Mouse (Mus musculus): ENCODE data around the gene Ubash3a. TPM values are rescaled to one million over a fixed set of nuclear protein-coding genes. Genes with fewer than 3 reads are reported as not detected.

Gene Ubash3a
- polyA plus RNA-seq, 1 experiment, result 1.6 TPM

DNA sequence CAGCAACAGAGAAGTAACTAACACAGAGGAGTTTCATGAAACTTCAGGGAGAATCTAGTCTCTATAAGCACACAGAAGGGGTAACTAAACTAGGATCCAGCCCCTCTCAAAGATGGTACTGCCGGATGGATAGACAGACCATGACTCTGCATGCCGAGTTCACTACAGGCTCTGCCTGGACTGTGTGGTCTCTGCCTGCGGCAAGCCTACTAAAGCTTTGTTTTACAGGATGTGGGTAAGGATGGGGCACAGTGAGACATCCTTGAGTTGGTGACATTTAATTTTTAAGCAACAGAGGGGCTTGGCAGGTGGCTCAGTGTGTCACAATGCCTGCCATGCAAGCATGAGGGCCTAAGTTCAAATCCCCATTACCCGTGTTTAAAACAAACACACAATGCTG lies 31.4 kb upstream of the Ubash3a start:
- DNase-seq, result no peak
- H3K36me3 ChIP-seq (ENCODE audit: control insufficient read depth, insufficient read depth, low read length), result no peaks in the 10 kb centered on the region
- no peak overlapping the region for H3K4me3 ChIP-seq (ENCODE audit: insufficient read depth, low read depth, low read length)
- no peaks in the 10 kb centered on the region for H3K27me3 ChIP-seq (replicated peaks; ENCODE audit: control insufficient read depth, insufficient read depth, low read length)
- no peaks in the 10 kb centered on the region for H3K4me1 ChIP-seq (ENCODE audit: control insufficient read depth, insufficient read depth, low read length)
- TF ChIP-seq CTCF (conservative IDR thresholded peaks at IDR 0.05; ENCODE audit: insufficient read depth, insufficient read length, low read depth, low read length) (no peak), POLR2A (IDR thresholded peaks at IDR 0.05; ENCODE audit: low read depth, low read length) (no peak)
- H3K27ac ChIP-seq (ENCODE audit: insufficient read depth, low read depth, low read length), result no peak overlapping the region
- 88% methylated on average over 4 of the region's 4 CpGs for WGBS

DNA sequence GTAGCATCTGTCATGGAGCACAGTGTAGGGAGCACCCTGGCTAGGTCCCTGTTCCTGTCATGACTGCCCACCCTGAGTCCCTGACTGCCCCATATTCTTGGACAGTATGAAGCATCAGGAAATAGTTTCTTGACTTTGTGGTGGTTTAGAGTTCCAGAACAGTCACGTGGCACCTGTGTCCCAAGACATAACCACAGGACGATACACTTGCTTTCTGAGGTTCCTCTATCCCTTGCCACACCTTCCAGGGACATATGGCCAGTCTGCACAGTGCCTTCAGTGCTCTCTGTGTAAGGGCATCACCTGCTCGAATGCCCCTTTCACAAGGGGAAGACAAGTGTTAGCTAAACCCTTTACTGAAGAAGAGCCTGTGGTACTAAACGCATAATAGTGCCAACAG lies 26.2 kb upstream of the Ubash3a start:
- 84% methylated on average over 4 of the region's 4 CpGs for WGBS
- H3K4me3 ChIP-seq (ENCODE audit: insufficient read depth, low read depth, low read length), result no peak overlapping the region
- no peak overlapping the region for H3K27ac ChIP-seq (ENCODE audit: insufficient read depth, low read depth, low read length)
- DNase-seq, result no peak
- no peaks in the 10 kb centered on the region for H3K4me1 ChIP-seq (ENCODE audit: control insufficient read depth, insufficient read depth, low read length)
- no peaks in the 10 kb centered on the region for H3K27me3 ChIP-seq (replicated peaks; ENCODE audit: control insufficient read depth, insufficient read depth, low read length)
- no peaks in the 10 kb centered on the region for H3K36me3 ChIP-seq (ENCODE audit: control insufficient read depth, insufficient read depth, low read length)
- TF ChIP-seq POLR2A (IDR thresholded peaks at IDR 0.05; ENCODE audit: low read depth, low read length), result no peak
- TF ChIP-seq CTCF (conservative IDR thresholded peaks at IDR 0.05; ENCODE audit: insufficient read depth, insufficient read length, low read depth, low read length), result no peak

DNA sequence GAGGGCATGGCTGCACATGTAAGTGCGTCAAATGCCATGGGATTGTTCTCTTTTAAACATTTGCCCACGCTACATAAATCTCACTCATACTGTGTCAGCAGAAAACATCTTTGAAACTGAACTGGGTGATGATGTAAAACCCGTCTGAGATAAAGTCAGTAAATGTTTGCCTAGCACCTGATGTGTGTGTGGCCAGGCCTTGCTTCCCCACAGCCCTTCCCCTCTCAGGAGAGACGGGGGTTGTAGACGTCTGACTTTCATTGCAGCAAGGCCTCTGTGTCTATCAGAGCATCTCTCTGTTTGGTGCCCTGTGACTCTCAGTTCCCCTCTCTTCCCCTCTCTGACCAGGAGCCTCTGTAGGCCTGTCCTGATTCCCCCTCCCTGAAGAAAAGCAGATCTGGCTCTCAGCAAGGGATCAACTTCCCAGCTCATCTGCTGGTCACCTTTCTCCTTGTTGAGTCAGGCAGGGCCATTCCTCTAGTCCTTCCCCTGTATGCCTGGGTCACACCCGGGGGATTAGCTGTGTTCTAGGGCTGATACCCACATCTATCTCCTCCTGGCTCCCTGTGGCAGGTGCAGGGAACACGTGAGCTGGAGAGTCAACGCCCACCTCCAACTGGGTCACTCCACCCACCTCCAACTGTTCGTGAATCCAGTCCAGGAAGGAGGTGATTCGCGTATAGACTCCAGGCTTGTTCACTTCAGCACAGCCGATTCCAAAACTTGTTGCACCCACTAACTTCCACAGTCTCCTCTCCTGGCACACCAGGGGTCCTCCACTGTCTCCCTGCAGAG lies 24.3 kb upstream of the Ubash3a start:
- TF ChIP-seq CTCF (conservative IDR thresholded peaks at IDR 0.05; ENCODE audit: insufficient read depth, insufficient read length, low read depth, low read length) (no peak), POLR2A (IDR thresholded peaks at IDR 0.05; ENCODE audit: low read depth, low read length) (no peak)
- H3K27me3 ChIP-seq (replicated peaks; ENCODE audit: control insufficient read depth, insufficient read depth, low read length), result no peaks in the 10 kb centered on the region
- no peaks in the 10 kb centered on the region for H3K36me3 ChIP-seq (ENCODE audit: control insufficient read depth, insufficient read depth, low read length)
- no peak overlapping the region for H3K27ac ChIP-seq (ENCODE audit: insufficient read depth, low read depth, low read length)
- H3K4me3 ChIP-seq (ENCODE audit: insufficient read depth, low read depth, low read length), result no peak overlapping the region
- WGBS, result 60% methylated on average over 12 of the region's 12 CpGs
- no peak for DNase-seq
- no peaks in the 10 kb centered on the region for H3K4me1 ChIP-seq (ENCODE audit: control insufficient read depth, insufficient read depth, low read length)

DNA sequence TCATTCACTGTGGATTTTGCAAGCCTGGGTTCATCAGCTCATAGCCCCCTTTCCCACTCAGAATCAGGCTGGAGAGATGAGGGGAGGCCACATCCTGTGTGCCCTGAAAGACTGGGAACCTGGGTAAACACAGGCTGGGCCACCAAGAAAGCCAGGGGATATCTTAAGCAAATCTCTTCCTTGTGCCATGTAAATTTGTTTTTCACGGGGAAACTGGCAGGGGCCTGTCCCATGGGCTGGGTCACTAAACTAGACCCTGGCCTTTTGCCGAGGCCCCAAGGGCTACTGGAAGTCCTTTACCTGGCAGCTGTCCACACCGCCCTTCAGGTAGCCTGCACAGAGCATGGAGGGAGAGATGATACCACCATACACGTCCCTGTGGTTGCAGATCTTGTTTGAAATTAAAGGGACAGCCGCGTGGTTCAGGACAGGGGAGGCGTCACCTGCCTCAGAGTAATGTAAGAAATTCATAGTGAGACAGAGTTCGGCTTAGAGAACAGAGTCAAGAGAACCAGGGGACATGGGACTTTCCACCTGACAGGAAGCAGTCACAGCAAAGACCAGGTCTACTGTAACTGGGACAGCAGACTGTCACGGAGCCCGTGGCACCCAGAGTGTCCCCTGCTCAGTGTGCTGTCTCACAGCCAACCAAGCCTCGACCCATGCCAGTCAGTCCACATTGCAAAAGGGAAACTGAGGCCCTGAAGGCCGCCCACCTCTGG lies 23.2 kb upstream of the Ubash3a start:
- Histone ChIP-seq H3K4me1 (ENCODE audit: control insufficient read depth, insufficient read depth, low read length) (no peaks in the 10 kb centered on the region), H3K27ac (ENCODE audit: insufficient read depth, low read depth, low read length) (no peak overlapping the region), H3K36me3 (ENCODE audit: control insufficient read depth, insufficient read depth, low read length) (no peaks in the 10 kb centered on the region), H3K4me3 (ENCODE audit: insufficient read depth, low read depth, low read length) (no peak overlapping the region), H3K27me3 (replicated peaks; ENCODE audit: control insufficient read depth, insufficient read depth, low read length) (no peaks in the 10 kb centered on the region)
- no peak for TF ChIP-seq POLR2A (IDR thresholded peaks at IDR 0.05; ENCODE audit: low read depth, low read length)
- TF ChIP-seq CTCF (conservative IDR thresholded peaks at IDR 0.05; ENCODE audit: insufficient read depth, insufficient read length, low read depth, low read length), result no peak
- 79% methylated on average over 12 of the region's 12 CpGs for WGBS
- DNase-seq, result peak; percentile 6

DNA sequence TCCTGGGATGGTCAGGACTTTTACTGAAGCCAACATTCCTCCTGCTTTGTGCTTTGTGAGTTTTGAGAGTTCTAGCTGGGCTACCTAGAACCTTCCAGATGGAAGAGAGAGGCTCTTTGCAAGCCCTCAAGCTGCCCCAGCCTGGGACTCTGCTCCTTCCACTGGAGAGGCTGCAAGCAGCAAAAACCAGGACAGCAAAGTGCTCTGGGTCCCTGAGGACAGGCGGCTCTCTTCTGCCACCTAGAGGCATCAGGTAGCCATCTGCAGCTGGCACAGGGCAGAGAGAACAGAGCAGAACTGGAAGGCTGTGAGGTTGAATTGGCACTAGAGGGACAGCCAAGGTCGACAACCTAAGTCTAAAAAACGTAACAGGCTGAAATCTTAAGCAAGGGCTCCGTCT lies 20.3 kb upstream of the Ubash3a start:
- H3K27me3 ChIP-seq (replicated peaks; ENCODE audit: control insufficient read depth, insufficient read depth, low read length), result no peaks in the 10 kb centered on the region
- peak; percentile 82 for DNase-seq
- 22% methylated on average over 4 of the region's 4 CpGs for WGBS

DNA sequence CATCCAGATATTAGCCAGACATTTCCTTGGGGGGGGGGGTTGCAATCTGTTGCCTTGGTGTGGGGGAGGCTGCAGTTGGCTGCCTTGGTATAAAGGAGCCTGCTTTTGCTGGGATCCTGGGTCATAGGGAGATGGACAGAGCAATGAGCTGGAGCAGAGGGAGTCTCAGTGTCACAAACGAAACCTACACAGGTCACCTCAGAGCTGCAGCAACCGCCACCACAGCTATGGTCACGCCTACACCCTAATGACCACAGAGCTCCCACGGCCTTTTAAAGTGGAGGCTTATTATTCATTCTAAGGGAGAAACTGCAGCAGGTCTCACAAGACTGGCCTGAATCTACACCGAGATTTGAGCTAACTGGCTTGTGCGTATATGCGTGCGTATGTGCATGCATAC lies 15.8 kb upstream of the Ubash3a start:
- no peaks in the 10 kb centered on the region for H3K27me3 ChIP-seq (replicated peaks; ENCODE audit: control insufficient read depth, insufficient read depth, low read length)
- no peak for TF ChIP-seq POLR2A (IDR thresholded peaks at IDR 0.05; ENCODE audit: low read depth, low read length)
- TF ChIP-seq CTCF (conservative IDR thresholded peaks at IDR 0.05; ENCODE audit: insufficient read depth, insufficient read length, low read depth, low read length), result no peak
- no peak overlapping the region for H3K27ac ChIP-seq (ENCODE audit: insufficient read depth, low read depth, low read length)
- H3K4me1 ChIP-seq (ENCODE audit: control insufficient read depth, insufficient read depth, low read length), result no peaks in the 10 kb centered on the region
- H3K36me3 ChIP-seq (ENCODE audit: control insufficient read depth, insufficient read depth, low read length), result no peaks in the 10 kb centered on the region
- 74% methylated on average over 8 of the region's 8 CpGs for WGBS
- no peak for DNase-seq
- H3K4me3 ChIP-seq (ENCODE audit: insufficient read depth, low read depth, low read length), result no peak overlapping the region

More for the DNA sequence above, 20.3 kb upstream of the Ubash3a start:
- H3K27ac ChIP-seq (ENCODE audit: insufficient read depth, low read depth, low read length), result no peak overlapping the region
- TF ChIP-seq CTCF (conservative IDR thresholded peaks at IDR 0.05; ENCODE audit: insufficient read depth, insufficient read length, low read depth, low read length) (peak; percentile 98), POLR2A (IDR thresholded peaks at IDR 0.05; ENCODE audit: low read depth, low read length) (no peak)
- no peaks in the 10 kb centered on the region for H3K4me1 ChIP-seq (ENCODE audit: control insufficient read depth, insufficient read depth, low read length)
- no peaks in the 10 kb centered on the region for H3K36me3 ChIP-seq (ENCODE audit: control insufficient read depth, insufficient read depth, low read length)
- H3K4me3 ChIP-seq (ENCODE audit: insufficient read depth, low read depth, low read length), result no peak overlapping the region

DNA sequence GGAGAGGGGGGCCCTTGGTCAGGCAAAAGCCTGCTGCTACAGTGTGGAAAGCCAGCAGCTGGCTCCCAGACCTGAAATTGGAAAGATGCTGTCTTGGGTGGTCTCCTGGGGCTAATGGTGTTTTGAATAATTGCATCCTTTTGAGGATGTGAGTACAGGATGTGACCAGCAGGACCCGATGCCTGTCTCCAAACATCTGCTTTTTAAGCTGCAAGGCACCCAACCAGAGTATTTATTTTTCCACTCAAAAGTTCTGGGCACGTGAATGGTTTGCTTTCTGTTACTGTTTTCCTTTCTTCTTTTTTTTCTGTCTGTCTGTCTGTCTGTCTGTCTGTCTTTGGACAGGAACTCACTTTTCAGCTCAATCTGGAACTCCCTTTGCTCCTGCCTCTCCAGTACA lies 15.0 kb upstream of the Ubash3a start:
- Histone ChIP-seq H3K4me1 (ENCODE audit: control insufficient read depth, insufficient read depth, low read length) (no peaks in the 10 kb centered on the region), H3K27me3 (replicated peaks; ENCODE audit: control insufficient read depth, insufficient read depth, low read length) (no peaks in the 10 kb centered on the region), H3K4me3 (ENCODE audit: insufficient read depth, low read depth, low read length) (no peak overlapping the region), H3K36me3 (ENCODE audit: control insufficient read depth, insufficient read depth, low read length) (no peaks in the 10 kb centered on the region), H3K27ac (ENCODE audit: insufficient read depth, low read depth, low read length) (no peak overlapping the region)
- DNase-seq, result no peak
- TF ChIP-seq CTCF (conservative IDR thresholded peaks at IDR 0.05; ENCODE audit: insufficient read depth, insufficient read length, low read depth, low read length), result no peak
- TF ChIP-seq POLR2A (IDR thresholded peaks at IDR 0.05; ENCODE audit: low read depth, low read length), result no peak
- WGBS, result 64% methylated on average over 2 of the region's 2 CpGs

Measured in kidney, adult 2 months (tissue).